Mouse (Mus musculus): Measurements from ENCODE around the gene Atf7. TPM values are rescaled to one million over a fixed set of nuclear protein-coding genes. Genes with fewer than 3 reads are reported as not detected.

The Atf7 gene
- total and polyA plus RNA-seq, 3 experiments = 6.7 to 31.9 (median 8.6) TPM

GRCm38 (mm10) chr15:102670767-102671575 lies 45.7 kb upstream of the Atf7 start (continued):
- TF ChIP-seq GABPA (IDR thresholded peaks at IDR 0.05; ENCODE audit: insufficient replicate concordance, low read depth, low read length) (peak; percentile 92), ZNF384 (IDR thresholded peaks at IDR 0.05; ENCODE audit: low read depth, low read length) (peak; percentile 89), ZC3H11A (IDR thresholded peaks at IDR 0.05; ENCODE audit: low read depth, low read length) (no peak), IRF4 (IDR thresholded peaks at IDR 0.05; ENCODE audit: low read depth, low read length) (peak; percentile 46; the same call in 1 of the 2 replicates), RAD21 (IDR thresholded peaks at IDR 0.05; ENCODE audit: low read depth, low read length) (peak; percentile 60), ZKSCAN1 (IDR thresholded peaks at IDR 0.05; ENCODE audit: borderline replicate concordance, low read depth, low read length) (no peak), TBP (conservative IDR thresholded peaks at IDR 0.05; ENCODE audit: low read depth, low read length) (peak; percentile 90), JUN (IDR thresholded peaks at IDR 0.05; ENCODE audit: insufficient read depth, low read depth, low read length) (no peak)

- peaks cover 5% of the 10 kb centered on the region for H3K9me3 ChIP-seq (replicated peaks; ENCODE audit: low read length)
- peaks cover 29 to 43% of the 10 kb centered on the region in 2 experiments for H3K36me3 ChIP-seq (replicated peaks in 1 of 2; ENCODE audit: control insufficient read depth in 1 of 2, insufficient read depth in 1 of 2, low read length in 1 of 2)
- TF ChIP-seq NRF1 (IDR thresholded peaks at IDR 0.05; ENCODE audit: low read depth, low read length) = no peak
- no peak for TF ChIP-seq RCOR1 (conservative IDR thresholded peaks at IDR 0.05; ENCODE audit: low read depth, low read length)
- peak; percentile 8; the same call in 1 of the 2 replicates for TF ChIP-seq ZMIZ1 (IDR thresholded peaks at IDR 0.05; ENCODE audit: low read depth, low read length)
- TF ChIP-seq JUN (IDR thresholded peaks at IDR 0.05; ENCODE audit: insufficient read depth, low read depth, low read length) = no peak
- peak; percentile 51; the same call in 1 of the 2 replicates for TF ChIP-seq MXI1 (IDR thresholded peaks at IDR 0.05; ENCODE audit: low read depth, low read length)
- TF ChIP-seq USF2 (conservative IDR thresholded peaks at IDR 0.05; ENCODE audit: low read depth, low read length) = 0 out of 2 replicates have a peak, but pooled peaks have one; percentile 10
- no peak for TF ChIP-seq ELF1 (IDR thresholded peaks at IDR 0.05; ENCODE audit: low read depth, low read length)
- no peak for TF ChIP-seq CTCF (conservative IDR thresholded peaks at IDR 0.05 in 1 of 2, IDR thresholded peaks at IDR 0.05 in 1 of 2; ENCODE audit: low read depth in 2 of 2, low read length in 2 of 2)
- TF ChIP-seq TBP (conservative IDR thresholded peaks at IDR 0.05; ENCODE audit: low read depth, low read length) = 0 out of 2 replicates have a peak, but pooled peaks have one; percentile 13
- TF ChIP-seq EP300 (IDR thresholded peaks at IDR 0.05; ENCODE audit: low read length) = no peak
- TF ChIP-seq MAZ (IDR thresholded peaks at IDR 0.05; ENCODE audit: low read depth, low read length) = no peak
- TF ChIP-seq UBTF (IDR thresholded peaks at IDR 0.05; ENCODE audit: low read depth, low read length) = peak; percentile 13; the same call in 1 of the 2 replicates
- TF ChIP-seq ETS1 (conservative IDR thresholded peaks at IDR 0.05; ENCODE audit: low read depth, low read length) = no peak
- 0 out of 2 replicates have a peak, but pooled peaks have one; percentile 26 for TF ChIP-seq KAT2A (IDR thresholded peaks at IDR 0.05; ENCODE audit: insufficient replicate concordance, low read length)
- no peak for TF ChIP-seq E2F4 (IDR thresholded peaks at IDR 0.05; ENCODE audit: insufficient replicate concordance, low read depth, low read length)
- no peak for TF ChIP-seq ZNF384 (IDR thresholded peaks at IDR 0.05; ENCODE audit: low read depth, low read length)
- TF ChIP-seq ZC3H11A (IDR thresholded peaks at IDR 0.05; ENCODE audit: low read depth, low read length) = no peak
- TF ChIP-seq MYC (IDR thresholded peaks at IDR 0.05; ENCODE audit: low read depth, low read length) = peak; percentile 34; the same call in 1 of the 2 replicates
- 0 out of 2 replicates have a peak, but pooled peaks have one; percentile 11 for TF ChIP-seq MAX (IDR thresholded peaks at IDR 0.05; ENCODE audit: low read length)
- peak; percentile 81; the same call in 1 of the 2 replicates for TF ChIP-seq CHD1 (IDR thresholded peaks at IDR 0.05; ENCODE audit: low read depth, low read length)
- no peak for TF ChIP-seq IRF4 (IDR thresholded peaks at IDR 0.05; ENCODE audit: low read depth, low read length)
- H3K4me2 ChIP-seq (ENCODE audit: insufficient read depth, low read depth, poor library complexity, severe bottlenecking) = peak overlapping the region; percentile 84
- DNase-seq (ENCODE audit: extremely low read depth) = peak; percentile 52
- peak overlapping the region; percentile 73 to 98 (median 81) for H3K4me3 ChIP-seq (replicated peaks in 1 of 3; ENCODE audit: low read depth in 2 of 3, low read length in 2 of 3, poor library complexity in 1 of 3)
- dilution Hi-C loops (cut with MboI; ENCODE audit: extremely low pct_ligation_motif_present, extremely low pct_unique_long_range_greater_than_20kb, low sequenced_read_pairs) (no loop called here), in situ Hi-C loops (cut with MboI; ENCODE audit: low pct_ligation_motif_present, low pct_unique_long_range_greater_than_20kb, low sequenced_read_pairs) (no loop called here)
- peaks cover 8 to 50% of the 10 kb centered on the region in 2 experiments for H3K4me1 ChIP-seq (ENCODE audit: control insufficient read depth in 1 of 2, insufficient read depth in 2 of 2)
- peak overlapping the region; percentile 84; the same call in 1 of the 2 replicates for H3K27ac ChIP-seq (ENCODE audit: insufficient read depth, low read depth)
- H3K79me2 ChIP-seq (replicated peaks; ENCODE audit: control insufficient read depth, extremely low read depth, insufficient read depth, poor library complexity, severe bottlenecking) = peaks cover 26% of the 10 kb centered on the region
- H3K9ac ChIP-seq (ENCODE audit: insufficient read depth, low read depth) = peak overlapping the region; percentile 99
- no peaks in the 10 kb centered on the region for H3K27me3 ChIP-seq (replicated peaks)
These were observed 45.0 kb upstream of the Atf7 start for GRCm38 (mm10) chr15:102670281-102670680.

Measured in CH12.LX (cell line).